Mouse (Mus musculus): ENCODE results near the gene Hao1. TPM values are rescaled to one million over a fixed set of nuclear protein-coding genes. Genes with fewer than 3 reads are reported as not detected.

The Hao1 gene
- polyA plus RNA-seq (2016; fragmentation: Nextera tagmentation; extraction: Ambion mirVana) = 0.09 TPM in 1 of 2 replicates, not detected in the other

DNA sequence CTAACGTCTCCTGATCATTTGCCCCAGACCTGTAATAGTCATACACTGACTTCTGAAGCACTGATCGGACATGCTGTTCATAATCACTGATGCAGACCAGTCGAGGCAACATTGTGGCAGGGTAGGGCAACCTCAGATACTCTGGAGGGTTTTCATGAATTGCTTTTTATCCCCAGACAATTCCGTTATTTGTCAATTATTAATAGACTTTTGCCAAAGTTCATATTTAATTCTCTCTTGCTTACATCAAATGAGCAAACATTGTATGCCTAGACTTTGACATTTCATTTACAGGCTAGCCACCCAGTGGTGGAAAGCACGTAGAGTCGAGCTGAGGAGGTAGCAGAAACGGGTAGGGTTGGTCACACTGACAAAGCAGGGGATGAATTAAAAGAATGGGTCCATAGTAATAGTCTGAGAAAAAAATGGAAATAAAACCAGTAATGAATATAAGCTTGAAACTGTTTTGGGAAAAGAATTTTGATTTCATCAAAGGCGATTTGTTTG is at the start of gene Hao1:
Hao1 (minus strand) TSS at position 148 of the 507 bp plus-strand sequence.
- Histone ChIP-seq H3K4me3 (no peak within 1 kb of the TSS), H3K9ac (no peak within 1 kb of the TSS), H3K4me1 (no peaks in the 10 kb centered on the region), H3K36me3 (no peaks in the 10 kb centered on the region), H3K27me3 (replicated peaks) (no peaks in the 10 kb centered on the region), H3K9me3 (no peaks in the 10 kb centered on the region), H3K27ac (no peak within 1 kb of the TSS), H3K4me2 (replicated peaks) (no peak within 1 kb of the TSS)
- ATAC-seq (ENCODE audit: low FRiP score, low read depth) = no peak
- 91% methylated on average over 8 of the region's 8 CpGs for WGBS

DNA sequence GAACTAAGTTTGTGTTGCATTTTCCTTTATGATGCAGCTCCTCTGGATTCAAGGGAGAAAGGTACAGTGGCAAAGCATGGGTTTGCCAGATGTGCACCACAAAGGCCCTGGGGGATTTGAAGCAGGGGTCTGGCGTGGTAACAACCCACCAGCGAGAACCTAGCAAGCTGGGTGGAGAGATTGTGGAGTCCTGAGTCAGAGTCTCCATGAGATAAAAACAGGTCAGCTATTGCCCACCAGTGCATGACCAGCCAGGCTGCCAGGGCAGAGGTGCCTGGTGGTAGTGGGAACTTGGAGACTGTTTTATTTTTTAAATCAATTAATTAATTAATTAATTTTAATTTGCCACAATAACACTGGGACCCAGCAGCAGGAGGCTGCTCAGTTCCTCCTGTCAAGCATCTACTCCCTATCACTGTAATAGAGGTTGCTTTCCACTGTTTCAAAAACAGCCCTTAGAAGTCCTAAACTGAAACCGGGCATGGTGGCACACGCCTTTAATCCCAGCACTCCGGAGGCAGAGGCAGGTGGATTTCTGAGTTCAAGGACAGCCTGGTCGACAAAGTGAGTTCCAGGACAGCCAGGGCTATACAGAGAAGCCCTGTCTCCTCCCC is 37.0 kb upstream of the Hao1 start:
- whole genome bisulfite sequencing = 95% methylated on average over 6 of the region's 6 CpGs
- no peak overlapping the region for H3K9ac ChIP-seq
- ATAC-seq (ENCODE audit: low FRiP score, low read depth) = peak; percentile 50; the same call in 1 of the 2 replicates
- H3K27ac ChIP-seq = no peak overlapping the region
- H3K9me3 ChIP-seq = no peaks in the 10 kb centered on the region
- H3K36me3 ChIP-seq = peaks cover 11% of the 10 kb centered on the region; the same call in 1 of the 2 replicates
- no peak overlapping the region for H3K4me2 ChIP-seq (replicated peaks)
- no peak overlapping the region for H3K4me3 ChIP-seq
- no peaks in the 10 kb centered on the region for H3K4me1 ChIP-seq
- H3K27me3 ChIP-seq (replicated peaks) = no peaks in the 10 kb centered on the region

DNA sequence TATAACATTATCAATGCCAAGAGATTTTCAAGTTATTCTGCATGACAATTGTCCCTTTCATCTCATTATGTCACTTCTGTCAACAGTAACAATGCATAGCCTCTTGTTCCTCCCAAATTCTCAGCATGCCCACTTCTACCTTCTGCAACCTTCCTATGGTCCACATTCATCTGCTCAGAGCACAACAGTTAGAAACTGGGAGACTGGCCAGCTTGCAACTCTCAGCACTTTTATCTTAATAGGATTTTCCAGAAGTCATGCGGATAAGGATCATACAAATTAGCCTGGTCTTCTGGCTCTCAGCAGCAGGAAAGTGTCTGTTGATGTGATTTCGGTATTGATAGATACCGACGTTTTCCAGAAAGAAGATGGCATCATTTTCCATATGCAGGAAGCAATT is 31.1 kb upstream of the Hao1 start:
- H3K36me3 ChIP-seq = no peaks in the 10 kb centered on the region
- H3K4me1 ChIP-seq = no peaks in the 10 kb centered on the region
- no peak for ATAC-seq (ENCODE audit: low FRiP score, low read depth)

DNA sequence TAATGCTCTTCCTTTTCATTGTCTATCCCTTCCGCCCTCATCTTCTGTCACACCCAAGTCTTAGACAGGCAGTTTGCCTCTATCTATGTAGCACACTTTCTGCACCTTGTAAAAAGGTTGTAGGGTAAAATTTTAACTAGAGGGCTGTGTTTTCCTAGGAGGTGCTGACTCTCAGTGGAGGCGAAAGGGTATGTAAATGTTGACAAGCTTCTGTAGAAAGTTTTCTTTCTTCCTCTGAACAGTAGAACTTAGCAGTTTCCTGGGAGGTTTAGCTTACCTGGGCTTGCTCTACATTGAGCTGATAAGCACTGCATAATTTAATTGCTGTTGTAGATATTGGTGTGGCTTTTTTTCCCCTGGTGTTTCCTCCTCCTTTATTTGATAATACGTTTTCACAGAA is 5.3 kb upstream of the Hao1 start:
- Histone ChIP-seq H3K27me3 (replicated peaks) (no peaks in the 10 kb centered on the region), H3K9me3 (peaks cover 13% of the 10 kb centered on the region), H3K4me1 (no peaks in the 10 kb centered on the region)

More for the DNA sequence above, 31.1 kb upstream of the Hao1 start:
- Histone ChIP-seq H3K4me3 (no peak overlapping the region), H3K9me3 (no peaks in the 10 kb centered on the region), H3K27me3 (replicated peaks) (no peaks in the 10 kb centered on the region), H3K27ac (no peak overlapping the region), H3K4me2 (replicated peaks) (no peak overlapping the region), H3K9ac (no peak overlapping the region)
- 76% methylated on average over 4 of the region's 4 CpGs for WGBS

DNA sequence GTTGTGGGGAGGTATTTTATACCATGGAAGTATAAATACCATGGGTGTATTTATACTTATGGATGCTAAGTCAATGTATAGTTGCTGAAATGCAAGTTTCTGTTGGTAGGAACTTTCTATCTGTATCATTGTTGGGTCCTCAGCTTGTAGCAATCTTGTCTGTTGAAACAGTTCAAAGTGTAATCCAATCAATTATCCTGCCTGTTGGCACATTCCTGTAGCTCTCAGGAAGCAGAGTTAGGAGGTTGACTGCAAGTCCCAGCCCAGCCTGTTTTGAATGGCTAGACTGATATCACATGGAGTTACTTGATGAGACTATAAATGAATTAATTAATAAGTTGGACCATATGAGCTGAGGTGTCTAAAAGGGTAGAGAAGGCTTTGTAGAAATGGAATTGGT is 1.8 kb downstream of the Hao1 start:
- Histone ChIP-seq H3K9ac (no peak overlapping the region), H3K36me3 (no peaks in the 10 kb centered on the region), H3K27me3 (replicated peaks) (no peaks in the 10 kb centered on the region), H3K9me3 (no peaks in the 10 kb centered on the region), H3K4me1 (no peaks in the 10 kb centered on the region), H3K27ac (no peak overlapping the region), H3K4me2 (replicated peaks) (no peak overlapping the region), H3K4me3 (no peak overlapping the region)
- no peak for ATAC-seq (ENCODE audit: low FRiP score, low read depth)

More for the DNA sequence above, 5.3 kb upstream of the Hao1 start:
- Histone ChIP-seq H3K9ac (no peak overlapping the region), H3K36me3 (no peaks in the 10 kb centered on the region), H3K27ac (no peak overlapping the region), H3K4me2 (replicated peaks) (no peak overlapping the region), H3K4me3 (no peak overlapping the region)
- 87% methylated on average over 3 of the region's 3 CpGs for WGBS
- ATAC-seq (ENCODE audit: low FRiP score, low read depth) = no peak

DNA sequence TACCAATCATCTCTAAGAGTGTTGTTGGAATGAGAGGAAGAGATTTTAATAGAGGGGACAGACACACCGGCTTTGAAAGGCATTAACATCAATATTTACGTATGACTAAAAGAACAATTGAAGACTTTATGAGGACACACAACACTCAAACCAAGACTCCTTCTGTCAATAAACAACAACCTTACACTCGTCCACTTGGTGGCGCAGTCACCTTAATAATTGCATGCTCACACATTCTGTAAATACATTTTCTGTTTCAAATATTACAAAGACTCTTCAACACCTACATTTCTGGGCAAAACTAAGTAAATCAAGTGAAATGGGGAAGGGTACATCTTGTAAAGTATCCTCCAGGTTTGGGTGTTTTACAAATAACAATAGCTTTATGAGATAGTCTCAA is 4.4 kb downstream of the Hao1 start:
- no peak for ATAC-seq (ENCODE audit: low FRiP score, low read depth)
- WGBS = 28% methylated on average over 4 of the region's 4 CpGs
- H3K4me2 ChIP-seq (replicated peaks) = no peak overlapping the region

DNA sequence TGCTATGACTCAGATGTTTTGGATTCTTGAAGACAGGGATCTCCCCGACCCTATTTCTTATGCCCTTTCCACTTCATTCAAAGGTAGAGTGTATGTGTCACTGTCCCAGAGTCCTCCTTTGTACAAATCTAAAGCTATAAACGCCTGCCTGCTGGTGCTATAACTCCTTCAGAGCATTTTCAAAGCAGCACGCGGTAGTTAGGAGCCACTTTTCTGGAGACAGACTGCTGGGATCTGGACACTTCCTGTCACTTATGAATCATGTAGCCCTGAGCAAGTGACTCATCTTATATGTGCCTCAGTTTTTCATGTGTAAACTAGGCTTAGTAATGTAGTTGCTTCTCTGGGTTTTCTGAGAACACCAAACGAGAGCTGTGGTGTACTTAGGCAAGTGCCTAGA is 9.1 kb downstream of the Hao1 start:
- no peak overlapping the region for H3K9ac ChIP-seq
- WGBS = 63% methylated on average over 5 of the region's 5 CpGs
- H3K4me3 ChIP-seq = no peak overlapping the region
- no peaks in the 10 kb centered on the region for H3K36me3 ChIP-seq
- no peaks in the 10 kb centered on the region for H3K27me3 ChIP-seq (replicated peaks)
- H3K4me2 ChIP-seq (replicated peaks) = no peak overlapping the region
- H3K9me3 ChIP-seq = no peaks in the 10 kb centered on the region
- no peak overlapping the region for H3K27ac ChIP-seq
- no peaks in the 10 kb centered on the region for H3K4me1 ChIP-seq
- ATAC-seq (ENCODE audit: low FRiP score, low read depth) = no peak

More for the DNA sequence above, 4.4 kb downstream of the Hao1 start:
- H3K4me1 ChIP-seq = no peaks in the 10 kb centered on the region
- H3K4me3 ChIP-seq = no peak overlapping the region
- H3K9me3 ChIP-seq = no peaks in the 10 kb centered on the region
- no peak overlapping the region for H3K9ac ChIP-seq
- no peaks in the 10 kb centered on the region for H3K36me3 ChIP-seq
- no peaks in the 10 kb centered on the region for H3K27me3 ChIP-seq (replicated peaks)
- H3K27ac ChIP-seq = no peak overlapping the region

DNA sequence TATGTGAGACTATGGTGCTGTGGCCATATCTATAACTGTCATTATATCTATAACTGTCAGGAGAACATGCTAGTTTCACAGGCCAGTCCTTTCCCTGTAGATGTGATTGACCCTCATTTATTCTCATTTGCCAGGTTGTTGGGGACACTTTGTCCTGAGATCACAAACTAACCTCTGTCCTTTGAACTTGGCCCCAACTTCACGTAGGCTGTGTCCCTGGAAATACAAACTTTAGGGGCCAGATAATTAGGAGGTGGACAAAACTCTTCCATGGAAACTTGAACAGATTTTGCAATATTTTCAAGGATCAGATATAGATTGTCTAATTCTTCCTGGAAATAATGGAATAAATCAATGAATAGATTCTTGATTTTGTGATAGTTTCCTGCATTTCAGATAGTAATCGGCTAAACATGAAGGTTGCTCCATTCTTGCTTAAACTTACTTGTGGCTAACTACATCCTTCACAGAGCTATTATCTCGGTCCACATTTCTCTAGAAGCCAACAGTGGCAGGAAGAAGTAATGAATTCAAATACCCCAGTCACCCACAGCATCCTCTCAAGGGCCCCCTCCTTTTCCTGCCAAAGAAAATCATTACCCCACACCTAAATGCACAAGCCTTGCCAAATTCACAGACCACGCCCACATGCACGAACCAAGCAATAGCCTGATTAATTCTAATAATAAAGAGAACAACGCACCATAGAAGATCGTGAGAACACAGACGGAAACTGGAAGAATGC is 9.7 kb downstream of the Hao1 start:
- Histone ChIP-seq H3K4me3 (no peak overlapping the region), H3K9me3 (no peaks in the 10 kb centered on the region), H3K4me2 (replicated peaks) (no peak overlapping the region), H3K27me3 (replicated peaks) (no peaks in the 10 kb centered on the region), H3K9ac (no peak overlapping the region), H3K27ac (no peak overlapping the region), H3K36me3 (no peaks in the 10 kb centered on the region), H3K4me1 (no peaks in the 10 kb centered on the region)
- 85% methylated on average over 8 of the region's 8 CpGs for WGBS
- ATAC-seq (ENCODE audit: low FRiP score, low read depth) = no peak

DNA sequence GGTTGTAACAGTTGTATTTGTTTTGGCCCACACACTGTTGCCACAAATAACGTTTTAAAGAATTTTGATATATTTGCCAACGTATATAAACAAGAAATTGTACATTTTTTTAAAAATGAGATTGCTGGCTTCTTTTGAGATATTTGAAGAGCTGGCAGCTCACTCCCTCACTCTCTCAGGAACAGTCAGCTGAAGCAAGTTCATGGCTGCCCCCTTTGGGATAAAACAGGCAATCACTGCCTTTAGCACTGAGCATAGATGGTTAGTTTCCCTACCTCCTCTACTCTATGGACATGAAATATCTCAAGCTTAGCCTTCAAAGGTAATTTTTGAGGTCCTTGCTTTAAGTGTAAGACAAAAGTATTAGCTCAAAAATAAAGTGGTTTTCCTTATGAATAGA is 10.7 kb downstream of the Hao1 start:
- Histone ChIP-seq H3K36me3 (no peaks in the 10 kb centered on the region), H3K4me2 (replicated peaks) (no peak overlapping the region), H3K4me1 (no peaks in the 10 kb centered on the region), H3K9ac (no peak overlapping the region), H3K4me3 (no peak overlapping the region), H3K27ac (no peak overlapping the region), H3K27me3 (replicated peaks) (no peaks in the 10 kb centered on the region), H3K9me3 (no peaks in the 10 kb centered on the region)
- no peak for ATAC-seq (ENCODE audit: low FRiP score, low read depth)
- WGBS = 69% methylated on average over 2 of the region's 2 CpGs

DNA sequence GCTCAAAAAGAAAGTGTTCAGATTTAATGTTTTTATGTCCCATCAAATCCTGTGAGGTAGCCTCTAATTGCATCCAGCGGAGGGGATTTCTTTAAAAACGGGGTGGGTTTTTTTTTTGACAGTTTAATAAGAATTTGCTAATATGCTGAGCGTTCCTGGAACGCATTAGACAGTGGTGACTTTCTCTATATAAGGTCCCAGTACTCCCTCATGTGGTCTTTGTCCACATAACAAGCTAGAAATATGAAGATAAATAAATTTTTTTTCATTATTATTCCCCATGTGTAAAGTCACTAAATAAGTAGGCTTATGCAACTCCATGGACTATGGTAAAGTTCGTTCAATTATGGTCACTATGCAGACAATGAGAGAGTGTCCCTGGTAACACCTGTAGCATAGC is 13.1 kb downstream of the Hao1 start:
- H3K9me3 ChIP-seq = no peaks in the 10 kb centered on the region
- no peaks in the 10 kb centered on the region for H3K36me3 ChIP-seq
- 83% methylated on average over 5 of the region's 5 CpGs for WGBS
- H3K27me3 ChIP-seq (replicated peaks) = no peaks in the 10 kb centered on the region
- H3K4me3 ChIP-seq = no peak overlapping the region
- no peak for ATAC-seq (ENCODE audit: low FRiP score, low read depth)
- no peaks in the 10 kb centered on the region for H3K4me1 ChIP-seq
- H3K9ac ChIP-seq = no peak overlapping the region
- no peak overlapping the region for H3K4me2 ChIP-seq (replicated peaks)
- no peak overlapping the region for H3K27ac ChIP-seq

DNA sequence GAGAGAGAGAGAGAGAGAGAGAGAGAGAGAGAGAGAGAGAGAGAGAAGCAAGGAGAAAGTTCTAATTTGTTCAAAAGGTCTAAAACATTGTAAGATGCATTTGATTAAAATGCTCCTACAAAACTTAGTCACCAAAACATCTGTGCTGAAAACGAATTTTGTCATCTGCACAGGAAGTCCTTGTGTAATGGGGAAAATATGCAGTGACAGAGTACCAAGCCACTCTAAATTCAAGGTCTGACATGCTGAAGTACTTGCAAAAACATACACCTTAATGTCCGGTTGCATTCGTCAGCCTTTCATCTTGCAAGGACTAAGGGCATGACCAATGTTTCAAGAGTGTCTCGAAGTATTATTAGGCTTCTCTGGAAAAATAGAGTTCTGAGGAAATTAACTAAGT is 15.7 kb downstream of the Hao1 start:
- H3K9me3 ChIP-seq = no peaks in the 10 kb centered on the region
- no peak for ATAC-seq (ENCODE audit: low FRiP score, low read depth)
- no peaks in the 10 kb centered on the region for H3K4me1 ChIP-seq
- H3K27me3 ChIP-seq (replicated peaks) = no peaks in the 10 kb centered on the region
- no peak overlapping the region for H3K4me2 ChIP-seq (replicated peaks)
- H3K9ac ChIP-seq = no peak overlapping the region
- 77% methylated on average over 4 of the region's 4 CpGs for WGBS
- H3K27ac ChIP-seq = no peak overlapping the region
- H3K36me3 ChIP-seq = no peaks in the 10 kb centered on the region
- no peak overlapping the region for H3K4me3 ChIP-seq

DNA sequence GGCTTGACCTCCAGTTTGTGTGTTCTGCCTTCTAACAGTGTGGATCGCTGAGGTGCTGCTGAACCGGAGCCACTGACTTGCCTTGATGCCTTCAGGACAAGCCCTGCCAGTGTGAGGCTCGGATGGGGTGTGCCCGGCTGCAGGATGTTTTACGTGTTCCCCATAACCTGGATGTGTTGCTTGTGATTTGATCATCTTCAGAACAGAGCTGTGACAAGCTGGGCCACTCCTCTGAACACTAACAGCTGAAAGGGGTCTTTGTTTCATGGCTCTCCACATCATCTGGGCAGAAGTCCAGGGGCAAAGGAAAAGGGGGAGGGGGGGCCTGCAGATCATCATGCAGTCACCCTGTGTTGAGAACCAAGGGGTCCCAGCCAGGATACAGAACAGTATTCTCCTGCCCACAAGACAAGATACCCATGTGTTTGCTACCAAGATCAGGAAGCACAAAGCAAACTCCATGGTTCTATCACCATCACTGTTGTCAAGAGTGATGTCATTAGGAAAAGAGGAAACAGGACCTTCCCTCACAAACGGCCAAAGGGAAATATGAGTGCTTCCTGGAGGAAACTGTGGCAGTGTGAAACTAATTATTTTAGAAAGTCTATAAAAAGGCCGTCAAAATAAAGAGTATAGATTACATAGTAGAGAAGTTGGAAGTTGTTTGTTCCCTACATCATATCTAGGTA is 25.9 kb downstream of the Hao1 start:
- 0 out of 2 replicates have a peak, but pooled peaks have one; percentile 29 for ATAC-seq (ENCODE audit: low FRiP score, low read depth)
- Histone ChIP-seq H3K4me2 (replicated peaks) (peak overlapping the region; percentile 27), H3K27me3 (replicated peaks) (no peaks in the 10 kb centered on the region), H3K9ac (no peak overlapping the region), H3K27ac (no peak overlapping the region), H3K4me3 (no peak overlapping the region), H3K36me3 (no peaks in the 10 kb centered on the region), H3K4me1 (no peaks in the 10 kb centered on the region), H3K9me3 (no peaks in the 10 kb centered on the region)
- 76% methylated on average over 7 of the region's 7 CpGs for WGBS
